Mouse (Mus musculus): ENCODE results near the gene Pfdn6.

Pfdn6 gene

DNA sequence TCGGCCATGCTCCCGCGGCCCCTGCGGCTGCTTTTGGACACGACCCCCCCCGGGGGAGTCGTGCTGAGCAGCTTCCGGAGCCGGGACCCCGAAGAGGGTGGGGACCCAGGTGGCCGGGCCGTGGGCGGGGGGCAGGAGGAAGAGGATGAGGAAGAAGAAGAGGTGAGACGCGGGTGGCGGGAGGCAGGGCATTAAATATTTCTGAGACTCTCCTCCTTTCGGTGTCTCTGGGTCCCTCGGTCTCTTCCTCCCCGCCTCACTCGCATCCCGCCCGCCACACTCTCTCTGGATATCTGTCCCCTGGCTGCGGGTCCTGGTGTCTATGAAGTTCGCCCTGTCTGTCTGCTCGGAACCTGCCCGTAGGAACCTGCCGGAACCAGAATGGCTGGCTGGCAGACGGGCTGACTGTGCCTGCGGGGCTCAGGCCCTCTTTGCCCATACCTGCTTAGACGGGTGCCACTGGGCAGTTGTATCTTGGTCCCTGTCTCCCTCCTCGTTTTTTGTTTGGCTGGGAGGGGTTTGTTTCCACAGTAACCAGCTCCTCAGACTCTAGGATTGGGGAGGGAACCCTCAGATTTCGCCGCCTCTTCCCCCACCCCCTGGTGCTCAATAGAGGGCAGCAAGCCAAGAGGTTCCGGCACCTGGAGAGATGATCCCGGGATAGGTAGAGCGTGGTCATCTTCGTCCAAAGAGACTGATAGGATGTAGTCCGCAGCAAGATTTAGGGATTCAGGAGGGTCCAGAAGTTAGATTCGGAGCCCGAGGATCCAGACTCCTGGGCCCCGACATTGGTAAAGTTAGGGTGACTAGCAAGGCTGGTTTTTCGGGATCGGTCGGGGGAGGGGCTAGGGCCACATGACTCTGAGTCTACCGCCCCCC is 9.6 kb downstream of the Pfdn6 start:
- peak; percentile 67 to 74 for DNase-seq

DNA sequence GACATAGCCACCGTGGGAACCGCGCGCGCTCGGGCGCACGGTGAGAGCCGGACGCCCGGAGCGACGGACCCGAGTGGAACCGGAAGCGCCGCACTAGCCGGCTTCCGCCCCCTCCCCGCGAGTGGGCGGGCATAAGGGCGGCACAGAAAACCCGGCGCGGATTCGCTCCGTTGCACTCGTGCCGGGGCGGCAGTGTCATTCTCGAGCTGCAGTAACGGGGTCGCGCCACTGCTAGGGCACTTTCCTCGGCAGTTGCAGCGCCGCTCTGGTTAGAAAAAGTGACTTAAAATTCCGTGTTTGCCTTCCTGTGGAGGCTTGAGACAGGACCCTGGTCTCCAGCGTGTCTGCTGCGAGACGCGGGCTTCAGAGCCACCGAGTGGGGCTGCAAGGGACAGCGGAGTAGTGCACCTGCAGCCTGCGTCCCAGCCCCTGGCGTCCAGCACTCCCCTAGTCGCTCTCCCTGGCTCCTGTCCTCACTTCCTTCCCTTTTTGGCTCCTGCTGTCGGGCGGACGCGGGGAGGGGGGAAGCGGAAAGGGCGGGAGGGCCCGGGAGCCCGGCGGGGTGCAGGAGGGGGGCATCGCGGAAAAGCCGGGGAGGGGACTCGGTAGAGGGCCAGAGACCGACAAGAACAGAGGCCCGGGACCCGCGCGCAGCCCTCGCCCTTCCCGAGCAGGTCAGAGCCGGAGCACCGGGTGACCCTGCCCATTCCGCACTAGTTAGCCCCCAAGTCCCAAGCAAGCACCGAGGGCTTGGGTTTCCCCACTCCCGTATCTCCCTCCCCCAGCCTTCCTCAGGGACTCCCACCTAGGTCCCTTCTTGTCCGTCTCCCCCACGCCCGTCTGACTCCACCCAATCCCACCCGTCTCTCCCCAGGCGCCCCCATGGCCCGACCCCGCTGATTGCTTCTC is 10.5 kb downstream of the Pfdn6 start, which contains the start of gene Rgl2:
Rgl2 (plus strand) TSS at position 173 of the 909 bp plus-strand sequence.
- peak; percentile 96 to 97 for DNase-seq

DNA sequence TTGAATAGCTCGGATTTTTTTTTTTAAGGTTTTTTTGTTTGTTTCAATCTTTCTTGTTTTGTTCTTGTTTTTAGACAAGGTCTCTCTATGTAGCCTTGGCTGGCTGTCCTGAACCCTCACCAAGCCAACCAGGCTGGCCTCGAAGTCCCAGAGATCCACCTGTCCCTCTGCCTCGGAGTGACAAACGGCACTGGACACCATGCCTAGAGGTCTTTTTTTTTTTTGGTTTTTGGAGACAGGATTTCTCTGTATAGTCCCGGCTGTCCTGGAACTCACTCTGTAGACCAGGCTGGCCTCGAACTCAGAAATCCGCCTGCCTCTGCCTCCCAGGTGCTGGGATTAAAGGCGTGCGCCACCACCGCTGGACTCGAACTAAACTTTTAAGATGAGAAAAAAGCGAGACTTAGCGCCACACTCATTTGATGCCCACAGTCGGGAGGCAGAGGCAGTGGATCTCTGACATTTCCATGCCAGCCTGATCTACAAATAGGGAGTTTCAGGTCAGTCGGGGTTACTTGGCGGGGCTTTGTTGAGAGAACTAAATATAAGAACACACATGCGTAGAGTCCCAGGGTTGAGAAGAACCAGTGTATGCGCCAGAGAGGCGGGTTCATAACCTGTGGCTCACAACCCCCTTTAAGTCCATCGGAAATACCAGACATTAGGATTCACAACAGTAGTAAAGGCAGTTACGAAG is 11.7 kb downstream of the Pfdn6 start:
- peak in 1 of 2 experiments; percentile 16 for DNase-seq

DNA sequence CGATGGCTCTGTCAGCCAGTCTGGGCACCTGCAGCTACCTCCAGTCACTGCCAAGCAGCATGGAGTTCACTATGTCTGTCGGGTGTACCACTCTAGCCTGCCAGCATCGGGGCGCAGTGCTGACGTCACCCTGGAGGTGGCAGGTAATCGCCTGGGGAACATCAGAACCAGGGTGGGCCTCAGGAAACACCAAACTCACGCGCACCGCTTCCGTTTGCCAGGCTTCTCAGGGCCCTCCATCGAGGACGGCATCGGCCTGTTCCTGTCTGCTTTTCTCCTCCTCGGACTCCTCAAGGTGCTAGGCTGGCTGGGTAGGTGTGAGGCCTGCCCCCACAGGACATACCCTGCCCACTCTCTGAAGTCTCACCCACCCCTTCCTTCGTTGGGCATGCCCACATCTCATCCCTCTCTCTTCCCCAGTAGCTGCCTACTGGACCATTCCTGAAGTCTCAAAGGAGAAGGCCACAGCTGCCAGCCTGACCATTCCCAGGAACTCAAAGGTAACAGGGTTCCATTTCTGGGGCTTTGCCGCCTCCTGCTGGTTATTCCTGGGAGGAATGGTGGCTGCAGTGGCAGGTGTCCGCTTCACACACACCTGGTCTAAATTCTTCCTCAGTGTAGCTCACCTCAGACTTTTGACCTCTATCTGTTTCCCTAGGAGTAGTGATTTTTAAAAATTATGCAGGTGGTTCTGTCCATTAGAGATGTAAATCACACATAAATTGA is 13.8 kb downstream of the Pfdn6 start:
- DNase-seq, result peak in 1 of 2 experiments; percentile 51

DNA sequence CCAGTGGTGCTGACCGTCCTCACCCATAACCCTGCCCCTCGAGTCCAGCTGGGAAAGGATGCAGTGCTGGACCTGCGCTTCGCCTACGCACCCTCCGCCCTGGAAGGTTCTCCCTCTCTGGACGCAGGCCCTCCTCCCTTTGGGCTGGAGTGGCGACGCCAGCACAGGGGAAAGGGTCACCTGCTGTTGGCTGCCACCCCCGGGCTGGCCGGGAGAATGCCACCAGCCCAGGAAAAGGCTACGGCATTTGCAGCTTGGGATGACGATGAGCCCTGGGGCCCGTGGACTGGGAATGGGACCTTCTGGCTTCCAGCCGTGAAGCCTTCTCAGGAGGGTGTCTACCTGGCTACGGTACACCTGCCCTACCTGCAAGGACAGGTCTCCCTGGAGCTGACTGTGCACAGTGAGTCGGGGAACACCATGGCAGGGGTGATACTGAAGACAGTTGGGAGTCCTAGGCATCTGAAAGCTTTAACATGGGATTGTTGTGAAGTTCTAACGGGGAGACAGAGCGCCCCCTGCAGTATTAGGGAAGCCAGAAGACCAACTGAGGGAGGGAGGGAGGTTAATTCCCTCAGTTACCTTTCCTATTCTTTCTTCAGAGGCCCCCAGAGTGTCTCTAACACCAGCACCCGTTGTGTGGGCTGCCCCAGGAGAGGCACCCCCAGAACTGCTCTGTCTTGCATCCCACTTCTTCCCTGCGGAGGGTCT is 14.6 kb downstream of the Pfdn6 start:
- DNase-seq, result no peak

DNA sequence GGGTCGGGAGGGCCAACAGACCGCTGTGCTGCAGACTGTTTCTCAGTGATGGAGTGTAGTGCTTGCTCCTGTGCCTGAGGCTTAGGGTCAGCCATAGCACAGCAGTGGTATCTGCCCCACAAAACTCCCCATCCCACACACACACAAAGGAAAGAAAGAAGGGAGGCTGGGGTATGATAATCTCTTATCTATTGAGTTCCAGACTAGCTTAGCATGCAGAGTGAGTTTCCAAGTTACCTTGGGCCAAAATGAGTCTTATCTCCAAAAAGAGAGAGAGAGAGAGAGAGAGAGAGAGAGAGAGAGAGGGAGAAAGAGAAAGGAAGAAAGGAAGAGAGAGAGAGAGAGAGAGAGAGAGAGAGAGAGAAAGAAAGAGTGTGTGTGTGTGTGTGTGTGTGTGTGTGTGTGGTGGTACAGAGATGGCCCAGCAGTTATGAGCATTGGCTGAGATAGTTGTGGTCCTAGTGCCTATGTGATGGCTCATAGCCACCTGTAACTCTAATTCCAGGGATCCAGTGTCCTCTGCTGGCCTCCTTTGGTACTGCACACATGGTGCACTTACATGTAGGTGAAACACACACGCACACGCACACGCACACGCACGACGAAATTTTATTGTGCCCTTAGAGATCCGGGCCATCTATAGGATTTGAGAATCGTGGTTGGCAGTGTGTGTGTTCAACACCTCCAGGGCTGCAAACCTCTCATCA is 15.4 kb downstream of the Pfdn6 start:
- peak in 1 of 2 experiments; percentile 68 for DNase-seq

DNA sequence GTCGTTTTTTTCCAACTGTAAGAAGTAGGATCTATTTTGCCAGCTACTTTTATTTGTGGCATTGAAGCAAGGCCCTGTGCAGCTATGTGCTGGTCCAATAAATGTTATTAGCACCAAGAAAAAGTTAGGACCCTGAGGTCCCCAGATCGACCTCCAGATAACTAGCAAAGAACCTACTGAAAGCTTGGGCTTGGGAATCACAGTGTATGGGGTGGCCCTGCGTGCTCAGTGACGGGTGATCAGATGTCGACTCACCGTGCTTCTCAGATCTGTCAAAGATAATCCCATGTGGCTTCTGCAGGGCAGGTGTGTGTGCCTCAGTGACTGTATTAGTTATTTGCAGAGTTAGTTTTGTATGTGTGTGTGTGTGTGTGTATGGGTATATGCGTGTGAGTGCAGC is 18.8 kb downstream of the Pfdn6 start:
- DNase-seq, result no peak

DNA sequence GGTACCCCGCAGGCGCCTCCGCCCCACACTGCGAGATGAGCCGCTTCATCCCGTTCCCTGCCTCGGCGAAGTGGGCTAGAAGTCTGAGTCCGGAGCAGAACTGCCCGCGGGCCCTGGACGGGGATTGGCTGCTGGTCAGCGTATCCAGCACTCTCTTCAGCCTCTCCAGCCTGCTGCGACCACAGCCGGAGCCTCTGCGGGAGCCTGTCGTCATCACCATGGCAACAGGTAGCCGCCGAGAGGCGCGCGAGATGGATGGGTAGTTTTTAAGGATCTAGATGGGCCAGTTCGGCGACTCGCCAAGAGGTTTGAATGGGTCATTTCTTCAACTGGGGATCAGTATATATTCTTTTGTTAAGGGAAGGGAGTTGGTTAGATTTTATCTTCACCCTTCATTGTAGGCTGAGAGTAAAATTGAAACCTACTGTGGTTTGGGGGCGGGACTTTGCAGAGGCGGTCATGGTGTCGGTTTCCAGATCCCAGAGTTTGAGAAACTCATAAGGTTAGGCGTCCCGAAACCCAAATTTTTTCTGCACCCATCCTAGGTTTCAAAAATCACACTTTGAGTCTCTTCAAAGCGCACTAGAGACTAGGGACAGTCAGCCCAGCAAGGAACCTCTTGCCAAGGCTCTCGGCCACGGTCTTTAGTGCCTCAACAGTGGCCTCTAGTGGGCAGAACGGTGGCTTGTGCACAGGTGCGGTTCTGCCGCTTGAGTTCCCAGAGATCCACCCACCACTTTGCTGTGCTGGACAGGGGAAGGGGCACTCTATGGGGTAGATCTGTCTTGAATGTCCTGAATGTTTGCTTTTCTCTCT is 19.7 kb downstream of the Pfdn6 start:
- DNase-seq, result peak; percentile 89 to 90

DNA sequence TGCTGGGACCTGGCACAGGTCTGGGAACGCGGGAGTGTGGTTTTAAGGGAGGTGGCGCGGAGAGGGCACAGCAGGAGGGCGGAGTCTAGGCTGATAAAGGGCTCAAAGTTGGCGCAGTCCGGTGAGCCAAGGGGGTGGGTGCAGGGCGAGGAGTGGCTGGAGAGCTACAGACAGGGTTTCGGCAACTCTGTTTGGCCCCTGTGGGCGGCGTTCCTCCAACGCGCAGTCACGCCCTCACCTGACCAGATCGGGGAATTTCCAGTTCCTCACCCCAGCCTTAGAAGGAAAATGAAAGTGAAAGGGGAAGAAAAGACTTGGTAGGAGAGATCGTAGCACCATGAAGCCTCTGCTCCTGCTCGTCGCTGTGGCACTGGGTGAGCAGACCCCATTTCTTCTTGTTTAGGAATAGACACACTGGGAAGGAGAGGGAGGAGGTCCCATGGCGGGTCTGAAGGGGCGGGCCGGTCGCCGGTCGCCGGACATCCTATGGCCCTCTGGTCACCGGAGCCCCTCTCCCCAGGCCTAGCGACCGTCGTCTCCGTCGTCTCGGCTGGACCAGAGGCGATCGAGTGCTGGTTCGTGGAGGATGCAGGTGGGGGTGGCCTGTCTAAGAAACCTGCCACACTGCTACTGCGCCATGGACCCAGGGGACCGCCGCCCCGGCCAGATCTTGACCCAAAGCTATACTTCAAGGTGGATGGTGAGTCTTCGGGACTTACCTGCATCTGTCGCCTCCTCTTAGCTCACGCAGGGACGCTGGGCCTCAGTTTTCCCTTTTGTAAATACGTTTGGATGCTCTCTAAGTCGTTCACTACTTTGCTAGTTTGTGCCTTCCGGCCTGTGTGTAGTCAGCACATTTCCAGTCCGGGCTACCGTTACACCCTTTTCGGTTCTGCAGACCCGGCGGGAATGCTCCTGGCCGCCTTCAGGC is 20.5 kb downstream of the Pfdn6 start:
- DNase-seq, result peak; percentile 91 to 94

DNA sequence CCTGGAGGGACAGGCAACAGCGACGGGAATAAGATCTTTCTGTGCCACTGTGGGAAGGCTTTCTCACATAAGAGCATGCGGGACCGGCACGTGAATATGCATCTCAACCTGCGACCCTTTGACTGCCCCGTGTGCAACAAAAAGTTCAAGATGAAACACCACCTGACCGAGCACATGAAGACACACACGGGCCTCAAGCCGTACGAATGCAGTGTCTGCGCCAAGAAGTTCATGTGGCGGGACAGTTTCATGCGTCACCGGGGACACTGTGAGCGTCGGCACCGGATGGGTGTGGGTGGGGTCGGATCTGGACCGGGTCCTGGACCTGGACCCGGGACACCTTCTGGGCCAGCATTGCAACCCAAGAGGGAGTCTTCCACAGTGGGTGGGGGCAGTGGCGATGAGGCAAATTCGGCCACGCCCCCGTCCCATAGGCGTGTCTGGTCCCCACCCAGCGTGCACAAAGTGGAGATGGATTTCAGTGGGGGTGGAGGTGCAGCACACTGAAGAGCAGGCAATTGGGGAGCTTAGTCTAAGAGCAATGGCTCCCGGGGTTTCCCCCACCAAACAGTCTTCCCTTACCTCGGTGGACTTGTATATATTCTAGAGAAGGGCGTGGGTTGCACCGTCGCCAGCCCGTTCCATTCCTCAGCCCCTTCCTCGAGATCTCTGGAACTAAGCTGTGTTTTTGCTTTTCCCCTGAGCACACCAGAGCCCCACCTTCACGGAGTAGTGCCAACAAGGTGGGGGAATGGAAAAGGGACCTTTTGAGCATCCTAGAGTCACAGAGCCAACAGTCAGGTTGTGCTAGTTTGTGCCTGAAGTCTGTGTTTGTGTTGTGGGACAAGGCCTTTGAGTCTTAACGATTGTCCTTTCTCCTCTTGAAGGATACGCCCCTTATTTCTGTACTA is 21.6 kb downstream of the Pfdn6 start:
- peak; percentile 43 to 52 for DNase-seq

DNA sequence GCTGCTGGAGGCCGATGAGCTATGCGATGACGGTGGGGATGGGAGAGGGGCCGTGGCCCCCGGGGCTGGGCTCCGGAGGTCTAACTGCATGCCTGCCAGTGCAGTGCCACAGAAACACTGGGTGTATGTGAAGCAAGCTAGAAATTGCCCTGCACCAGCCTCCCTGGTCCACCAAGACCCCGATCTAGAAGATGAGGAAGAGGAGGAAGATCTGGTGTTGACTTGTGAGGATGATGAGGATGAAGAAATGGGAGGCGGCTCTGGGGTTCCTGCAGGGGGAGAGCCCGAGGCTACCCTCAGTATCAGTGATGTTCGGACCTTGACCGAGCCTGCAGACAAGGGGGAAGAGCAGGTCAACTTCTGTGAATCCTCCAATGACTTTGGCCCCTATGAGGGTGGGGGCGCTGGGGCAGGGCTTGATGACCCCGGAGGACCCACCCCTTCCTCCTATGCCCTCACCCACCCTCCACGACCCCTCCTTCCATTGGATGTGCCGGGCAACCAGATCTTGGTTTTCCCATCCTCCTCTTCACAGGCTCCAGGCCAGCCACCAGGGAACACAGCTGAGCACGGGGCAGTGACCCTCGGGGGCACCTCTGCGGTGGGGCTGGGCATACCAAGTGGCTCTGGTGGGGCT is 22.4 kb downstream of the Pfdn6 start:
- DNase-seq, result no peak

DNA sequence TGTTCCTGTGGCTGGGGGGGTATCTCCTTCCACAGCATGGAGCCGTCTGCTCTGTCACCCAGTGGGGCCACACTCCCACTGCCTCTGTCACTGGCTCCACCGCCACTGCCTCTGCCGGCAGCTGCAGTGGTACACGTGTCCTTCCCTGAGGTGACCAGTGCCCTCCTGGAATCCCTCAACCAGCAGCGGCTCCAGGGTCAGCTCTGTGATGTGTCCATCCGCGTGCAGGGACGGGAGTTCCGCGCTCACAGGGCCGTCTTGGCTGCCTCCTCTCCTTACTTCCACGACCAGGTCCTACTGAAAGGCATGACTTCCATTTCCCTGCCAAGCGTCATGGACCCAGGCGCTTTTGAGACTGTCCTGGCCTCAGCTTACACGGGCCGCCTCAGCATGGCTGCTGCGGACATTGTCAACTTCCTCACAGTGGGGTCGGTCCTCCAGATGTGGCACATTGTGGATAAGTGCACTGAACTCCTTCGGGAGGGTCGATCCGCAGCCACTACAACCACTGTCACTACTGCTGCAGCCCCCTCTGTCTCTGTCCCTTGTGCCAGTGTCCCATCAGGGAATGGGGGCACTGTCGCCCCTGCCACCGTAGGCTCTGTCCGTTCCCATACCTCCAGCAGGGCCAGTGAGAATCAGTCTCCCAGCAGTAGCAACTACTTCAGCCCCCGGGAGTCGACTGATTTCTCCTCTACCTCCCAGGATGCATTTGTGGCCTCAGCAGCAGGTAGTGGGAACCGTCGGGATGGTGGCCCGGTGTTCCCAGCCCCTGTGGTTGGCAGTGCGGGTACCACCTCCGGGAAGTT is 23.1 kb downstream of the Pfdn6 start:
- peak in 1 of 2 experiments; percentile 27 for DNase-seq

DNA sequence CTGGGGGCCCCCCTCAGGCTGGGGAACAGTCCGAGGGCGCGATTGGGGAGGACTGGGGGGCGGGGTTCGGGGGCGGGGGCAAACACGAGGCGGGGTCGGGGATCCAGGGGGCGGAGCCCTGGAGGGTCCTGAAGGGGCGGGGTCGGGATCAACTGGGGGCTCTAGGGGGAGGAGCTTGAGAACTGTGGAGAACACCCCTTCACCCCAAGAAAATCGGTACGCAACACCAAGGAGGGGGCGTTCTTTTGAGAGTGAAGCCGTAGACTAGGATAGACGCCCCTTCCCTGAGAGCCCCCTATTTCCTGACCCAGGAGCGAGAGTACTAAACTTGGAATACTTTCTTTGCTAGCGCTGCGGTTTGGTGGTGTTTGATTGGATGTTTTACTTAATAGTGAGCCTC is 23.8 kb downstream of the Pfdn6 start:
- DNase-seq, result no peak

DNA sequence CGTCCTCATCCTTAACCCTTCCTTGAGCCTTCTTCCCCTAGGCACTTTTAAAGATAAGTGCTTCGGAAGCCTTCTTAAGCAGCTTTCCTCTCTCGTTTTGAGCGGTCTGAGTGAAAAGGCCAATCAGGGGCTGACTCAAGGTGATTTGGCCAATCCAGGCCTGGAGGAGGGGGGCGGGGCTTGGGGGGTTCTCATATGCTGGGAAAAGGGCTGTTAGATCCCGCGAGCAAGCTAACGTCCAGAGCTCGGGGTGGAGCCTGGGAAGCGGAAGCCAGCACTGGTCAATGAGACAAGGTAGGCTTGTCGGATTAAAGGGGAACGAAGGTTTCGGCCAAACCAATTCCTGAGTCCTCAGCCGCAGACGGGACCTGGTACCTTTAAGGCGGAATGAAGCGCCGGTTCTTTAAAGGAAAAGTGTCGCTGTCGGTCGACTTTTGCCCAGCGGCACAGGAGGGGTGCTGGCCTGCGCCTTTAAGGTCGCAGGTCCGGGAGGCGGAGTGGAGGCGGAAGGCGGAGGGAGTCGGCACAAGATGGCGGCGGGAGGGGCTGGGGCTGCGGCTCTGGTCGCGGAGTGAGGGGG is 24.4 kb downstream of the Pfdn6 start, which contains the start of the genes Tapbp and Zbtb22:
Tapbp (plus strand) TSS at position 229 of the 580 bp plus-strand sequence.
Zbtb22 (plus strand) TSS at position 234 of the 580 bp plus-strand sequence.
- peak; percentile 97 to 98 for DNase-seq

DNA sequence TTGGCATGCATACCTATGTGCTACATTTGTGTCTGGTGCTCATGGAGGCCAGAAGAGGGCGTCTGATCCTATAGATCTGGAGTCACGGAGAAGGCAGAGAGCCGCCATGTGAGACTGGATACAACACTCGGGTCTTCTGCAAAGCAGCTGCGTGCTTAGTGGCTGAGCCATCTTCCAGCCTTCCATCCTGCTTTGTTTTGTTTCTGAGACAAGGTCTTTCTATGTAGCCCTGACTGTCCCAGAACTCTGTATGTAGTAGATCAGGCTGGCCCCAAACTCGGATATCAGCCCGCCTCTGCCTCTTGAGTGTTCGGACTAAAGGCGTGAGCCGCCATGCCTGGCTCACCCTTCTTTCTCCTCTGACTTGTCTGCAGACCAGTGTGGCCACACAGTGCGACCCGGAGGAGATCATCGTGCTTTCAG is 25.2 kb downstream of the Pfdn6 start:
- no peak for DNase-seq

DNA sequence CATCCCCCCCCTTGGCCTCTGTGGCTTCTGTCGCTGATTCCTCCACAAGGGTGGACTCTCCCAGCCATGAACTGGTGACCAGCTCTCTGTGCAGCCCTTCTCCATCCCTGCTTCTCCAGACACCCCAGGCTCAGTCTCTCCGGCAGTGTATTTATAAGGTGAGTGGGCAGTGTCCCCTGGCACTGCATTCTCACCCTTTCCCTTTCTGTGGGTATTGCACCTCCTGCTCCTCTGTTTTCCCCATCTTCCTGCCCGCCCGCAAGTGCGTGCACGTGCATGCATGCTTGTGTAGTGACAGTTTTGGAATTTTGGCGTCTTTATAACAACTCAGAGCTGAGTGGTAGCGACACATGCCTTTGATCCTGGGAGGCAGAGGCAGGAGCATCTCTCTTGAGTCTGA is 26.2 kb downstream of the Pfdn6 start:
- no peak for DNase-seq
